Mouse (Mus musculus): Measurements from ENCODE around the gene Itsn1. TPM values are rescaled to one million over a fixed set of nuclear protein-coding genes. Genes with fewer than 3 reads are reported as not detected.

Gene Itsn1
- total RNA-seq, 2 experiments from 2014 or later: 160 to 176 TPM

GRCm38 (mm10) chr16:91963556-91963900 lies 234.4 kb downstream of the Itsn1 start:
- no peak for DNase-seq (ENCODE audit: low spot score in 2 of 2)
- Histone ChIP-seq H3K27ac (peak overlapping the region; percentile 95), H3K4me3 (no peak overlapping the region)
- no peak for TF ChIP-seq CTCF (conservative IDR thresholded peaks at IDR 0.05)

DNA sequence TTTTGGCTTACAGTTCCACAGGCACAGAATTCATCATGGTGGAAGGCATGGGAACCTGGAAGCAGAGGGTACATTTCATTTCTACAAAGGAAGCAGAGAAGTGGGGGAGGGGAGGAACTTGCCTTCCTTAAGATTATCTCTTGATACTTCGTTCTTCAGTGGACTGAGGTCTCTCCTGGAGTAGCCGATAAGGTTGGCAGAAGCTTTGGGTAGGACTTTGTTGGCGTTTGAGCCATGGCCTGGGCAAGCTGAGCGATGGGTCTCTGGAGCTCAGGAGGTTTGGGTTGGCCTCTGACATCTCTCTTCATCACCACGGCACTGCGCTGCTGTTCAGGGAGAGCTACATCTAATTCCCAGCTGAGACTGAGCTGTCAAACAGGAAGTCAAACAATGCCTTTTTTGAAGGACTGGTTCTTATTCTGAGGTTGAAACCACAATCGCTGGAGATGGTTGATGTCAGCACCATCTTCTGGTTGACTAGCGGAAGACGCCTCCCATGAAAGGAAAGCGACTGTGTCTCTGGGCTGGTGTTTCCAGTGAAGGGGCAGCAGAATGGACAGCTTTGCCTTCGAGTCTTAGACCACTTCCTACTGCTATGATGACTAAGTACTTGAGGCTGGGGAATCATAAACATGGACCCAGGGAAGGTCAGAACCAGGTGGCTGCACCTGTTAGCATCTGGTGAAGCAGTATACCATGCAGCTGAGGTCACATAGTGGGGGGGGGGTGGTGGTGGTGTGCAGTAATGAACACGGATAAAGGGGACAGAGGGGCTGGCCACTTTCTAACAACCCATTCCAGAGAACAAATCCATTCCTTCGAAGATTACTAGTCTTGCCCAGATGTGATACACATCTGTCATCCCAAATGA lies 235.5 kb downstream of the Itsn1 start:
- no peak for TF ChIP-seq CTCF (conservative IDR thresholded peaks at IDR 0.05)
- H3K4me3 ChIP-seq: no peak overlapping the region
- H3K27ac ChIP-seq: 0 out of 2 replicates have a peak overlapping the region, but pooled peaks have one; percentile 95
- DNase-seq (ENCODE audit: low spot score in 2 of 2): no peak

- H3K27ac ChIP-seq: no peak overlapping the region
- DNase-seq (ENCODE audit: low spot score in 2 of 2): no peak
- no peak overlapping the region for H3K4me3 ChIP-seq
- TF ChIP-seq CTCF (conservative IDR thresholded peaks at IDR 0.05): no peak
Measured at GRCm38 (mm10) chr16:91968725-91969124, 239.6 kb downstream of the Itsn1 start.

GRCm38 (mm10) chr16:91969516-91970031 lies 240.5 kb downstream of the Itsn1 start:
- DNase-seq (ENCODE audit: low spot score in 2 of 2): no peak
- Histone ChIP-seq H3K4me3 (no peak overlapping the region), H3K27ac (no peak overlapping the region)
- no peak for TF ChIP-seq CTCF (conservative IDR thresholded peaks at IDR 0.05)

Small RNA genes lying within 50 kb of the gene (microRNA-seq; reads per million reads assigned to microRNA genes)
- gene Gm27773: 0 reads per million in 2 experiments

Other genes with a start within 250 kb of the Itsn1 start
- 10 to 100 TPM; 42.2 to 45.9 TPM for gene Ifnar1, start 244.0 kb upstream of the Itsn1 start, total RNA-seq (2021)
- 10 to 100 TPM; 49.2 to 50.6 TPM for gene Ifngr2, start 182.2 kb upstream of the Itsn1 start, total RNA-seq (2021)
- 100 to 1,000 TPM in 1 of 2 experiments, 10 to 100 TPM in 1; 97.3 to 104 TPM for gene Tmem50b, start 131.5 kb upstream of the Itsn1 start, total RNA-seq (2021)
- gene Dnajc28, start 110.3 kb upstream of the Itsn1 start, total RNA-seq (2021): 10 to 100 TPM; 10.3 to 10.5 TPM
- gene Gart, start 82.3 kb upstream of the Itsn1 start, total RNA-seq (2021): 10 to 100 TPM; 52.9 to 54.3 TPM
- 100 to 1,000 TPM; 259 to 285 TPM for gene Son, start 81.8 kb upstream of the Itsn1 start, total RNA-seq (2021)
- 10 to 100 TPM; 24.4 to 28.8 TPM for gene Donson, start 40.5 kb upstream of the Itsn1 start, total RNA-seq (2021)
- gene Cryzl1, start 306 bp upstream of the Itsn1 start, total RNA-seq (2021): 100 to 1,000 TPM; 104 to 111 TPM